Mouse (Mus musculus) small intestine, adult 2 months (tissue): ENCODE data around the gene Zfhx3.

Experiments used
- CTCF ChIP-seq: fragments of 200-500 bp; IDR thresholded peaks from 2 replicates; pipeline ENCODE4 v1.5.1; 2012; ENCODE audit warnings: low read depth, mild to moderate bottlenecking, control low read depth, inconsistent platforms, low read length, moderate library complexity, mixed read lengths; ENCODE audit not compliant: insufficient replicate concordance, insufficient read length; ENCODE audit errors: extremely low read depth
- POLR2A ChIP-seq: fragments of 200-500 bp; IDR thresholded peaks from 2 replicates; pipeline ENCODE4 v1.6.1; 2012; ENCODE audit warnings: low read depth, mild to moderate bottlenecking, control low read depth, inconsistent platforms, low read length, moderate library complexity

GRCm38 (mm10) chr8:108705751-108706150, 763.3 kb downstream of the Zfhx3 start:
- TF ChIP-seq POLR2A (no peak), CTCF (no peak)
